Mouse (Mus musculus): ENCODE measurements around the gene Rest. TPM values are rescaled to one million over a fixed set of nuclear protein-coding genes. Genes with fewer than 3 reads are reported as not detected.

Rest gene
- polyA plus RNA-seq, 1 experiment from 2014 or later: 6.2 TPM

DNA sequence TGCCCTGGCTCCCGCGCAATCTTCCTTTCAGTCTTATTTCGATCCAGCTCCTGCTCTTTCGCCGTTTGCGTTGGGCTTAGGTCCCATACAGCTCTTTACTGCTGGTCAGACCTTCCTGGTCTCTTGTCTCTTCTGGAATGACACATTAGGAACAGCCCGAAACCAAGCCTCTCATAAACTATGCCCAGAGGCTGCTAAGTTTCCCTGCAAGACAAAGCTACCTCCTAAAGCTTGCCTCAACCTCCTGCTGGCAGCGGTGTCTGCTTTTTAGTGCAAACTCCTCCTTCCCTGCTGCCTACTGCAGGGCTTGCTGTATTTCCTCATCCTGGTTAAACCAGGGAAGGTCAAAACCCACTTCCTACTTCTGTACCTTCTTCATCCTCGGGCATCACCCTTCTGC, 15.2 kb upstream of the Rest start:
- 66% methylated on average over 9 of the region's 9 CpGs for WGBS
- H3K27me3 ChIP-seq (replicated peaks): no peaks in the 10 kb centered on the region
- no peak overlapping the region for H3K4me2 ChIP-seq
- H3K36me3 ChIP-seq: no peaks in the 10 kb centered on the region
- peaks cover 12% of the 10 kb centered on the region for H3K4me1 ChIP-seq
- H3K27ac ChIP-seq (replicated peaks): no peak overlapping the region
- H3K9ac ChIP-seq (replicated peaks): no peak overlapping the region
- ATAC-seq (ENCODE audit: low FRiP score): no peak
- no peaks in the 10 kb centered on the region for H3K9me3 ChIP-seq (replicated peaks)
- no peak overlapping the region for H3K4me3 ChIP-seq (replicated peaks)

DNA sequence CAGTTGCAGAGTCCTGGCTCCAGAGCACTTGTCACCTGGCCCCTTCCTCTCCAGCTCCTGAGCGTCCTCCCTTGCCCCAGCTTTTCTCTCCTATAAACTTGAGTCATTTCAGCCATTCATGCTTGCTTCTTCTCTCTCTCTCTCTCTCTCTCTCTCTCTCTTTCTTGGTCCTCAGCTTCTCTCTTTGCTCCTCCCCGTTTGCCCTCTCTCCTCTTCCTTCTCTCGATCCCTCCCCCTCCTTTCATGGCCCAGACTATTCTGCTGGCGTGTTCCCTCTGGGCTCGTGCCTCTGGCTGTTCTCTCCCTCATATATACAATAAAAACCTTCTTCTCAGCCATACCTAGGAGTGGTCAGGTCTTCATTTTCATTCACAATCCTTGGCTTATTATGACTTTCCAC, 13.6 kb upstream of the Rest start:
- no peak overlapping the region for H3K9ac ChIP-seq (replicated peaks)
- H3K27me3 ChIP-seq (replicated peaks): no peaks in the 10 kb centered on the region
- ATAC-seq (ENCODE audit: low FRiP score): no peak
- no peaks in the 10 kb centered on the region for H3K4me1 ChIP-seq
- H3K9me3 ChIP-seq (replicated peaks): no peaks in the 10 kb centered on the region
- WGBS: 35% methylated on average over 5 of the region's 5 CpGs
- H3K36me3 ChIP-seq: no peaks in the 10 kb centered on the region
- H3K27ac ChIP-seq (replicated peaks): no peak overlapping the region
- H3K4me3 ChIP-seq (replicated peaks): no peak overlapping the region
- H3K4me2 ChIP-seq: no peak overlapping the region

DNA sequence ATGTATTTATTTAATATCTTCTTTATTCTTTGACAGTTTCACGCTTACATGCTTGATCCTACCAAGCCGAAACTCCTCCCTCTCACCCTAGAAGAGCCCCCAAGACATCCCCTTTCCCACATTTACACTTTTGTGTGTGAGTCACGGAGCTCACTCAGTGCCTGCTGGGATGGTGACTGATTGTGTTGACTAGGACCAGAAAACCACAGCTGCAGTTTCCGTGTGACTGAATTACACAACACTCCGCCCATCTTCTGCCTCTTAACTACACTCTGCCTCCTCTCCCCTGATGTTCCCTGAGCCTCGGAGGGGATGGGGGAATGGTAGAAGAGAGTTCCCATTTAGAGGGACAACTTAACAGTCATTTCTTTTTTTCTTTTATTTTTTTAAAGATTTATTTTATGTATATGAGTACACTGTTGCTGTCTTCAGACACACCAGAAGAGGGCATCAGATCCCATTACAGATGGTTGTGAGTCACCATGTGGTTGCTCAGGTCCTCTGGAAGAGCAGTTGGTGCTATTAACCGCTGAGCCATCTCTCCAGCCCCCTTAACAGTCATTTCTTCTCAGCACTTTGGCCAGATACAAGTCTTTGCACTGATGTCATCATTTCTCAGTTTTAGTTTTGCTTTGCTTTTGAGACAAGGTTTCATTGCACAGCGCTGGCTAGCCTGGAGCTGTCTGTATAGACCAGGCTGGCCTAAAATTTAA, 13.0 kb upstream of the Rest start:
- H3K4me3 ChIP-seq (replicated peaks): no peak overlapping the region
- H3K9me3 ChIP-seq (replicated peaks): no peaks in the 10 kb centered on the region
- H3K9ac ChIP-seq (replicated peaks): no peak overlapping the region
- no peaks in the 10 kb centered on the region for H3K4me1 ChIP-seq
- no peaks in the 10 kb centered on the region for H3K36me3 ChIP-seq
- WGBS: 53% methylated on average over 8 of the region's 8 CpGs
- H3K27me3 ChIP-seq (replicated peaks): no peaks in the 10 kb centered on the region
- ATAC-seq (ENCODE audit: low FRiP score): no peak
- no peak overlapping the region for H3K27ac ChIP-seq (replicated peaks)
- no peak overlapping the region for H3K4me2 ChIP-seq

DNA sequence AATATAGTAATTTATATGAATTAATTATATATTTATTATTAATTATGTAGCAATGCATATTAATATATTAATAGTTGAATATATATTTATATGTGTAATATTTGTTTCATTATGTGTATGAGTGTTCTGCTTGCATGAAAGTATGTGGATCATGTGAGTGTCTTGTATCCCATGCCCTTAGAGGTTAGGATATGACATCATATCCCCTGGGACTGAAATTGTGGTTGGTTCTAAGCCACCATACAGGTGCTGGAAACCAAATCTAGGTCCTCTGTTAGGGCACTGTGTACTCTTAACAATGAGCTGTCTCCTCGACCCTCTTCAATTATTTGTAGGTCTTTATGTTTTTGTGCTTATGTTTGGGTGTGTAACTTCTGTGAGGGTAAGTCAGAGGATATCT, 12.1 kb upstream of the Rest start:
- WGBS: 80% methylated on average over 1 of the region's 1 CpGs
- no peak overlapping the region for H3K9ac ChIP-seq (replicated peaks)
- no peak for ATAC-seq (ENCODE audit: low FRiP score)
- H3K4me1 ChIP-seq: no peaks in the 10 kb centered on the region
- no peaks in the 10 kb centered on the region for H3K36me3 ChIP-seq
- no peak overlapping the region for H3K27ac ChIP-seq (replicated peaks)
- H3K4me2 ChIP-seq: no peak overlapping the region
- H3K9me3 ChIP-seq (replicated peaks): no peaks in the 10 kb centered on the region
- no peaks in the 10 kb centered on the region for H3K27me3 ChIP-seq (replicated peaks)
- H3K4me3 ChIP-seq (replicated peaks): no peak overlapping the region

GRCm38 (mm10) chr5:77254402-77254801, 10.9 kb upstream of the Rest start:
- WGBS: 83% methylated on average over 3 of the region's 3 CpGs
- ATAC-seq (ENCODE audit: low FRiP score): no peak
- no peak overlapping the region for H3K4me2 ChIP-seq
- no peaks in the 10 kb centered on the region for H3K9me3 ChIP-seq (replicated peaks)
- H3K4me1 ChIP-seq: no peaks in the 10 kb centered on the region
- H3K27ac ChIP-seq (replicated peaks): no peak overlapping the region
- no peak overlapping the region for H3K4me3 ChIP-seq (replicated peaks)
- no peaks in the 10 kb centered on the region for H3K36me3 ChIP-seq
- H3K9ac ChIP-seq (replicated peaks): no peak overlapping the region
- H3K27me3 ChIP-seq (replicated peaks): no peaks in the 10 kb centered on the region

- Histone ChIP-seq H3K4me3 (replicated peaks) (no peak overlapping the region), H3K27ac (replicated peaks) (no peak overlapping the region), H3K4me1 (no peaks in the 10 kb centered on the region), H3K9ac (replicated peaks) (no peak overlapping the region), H3K4me2 (no peak overlapping the region), H3K36me3 (no peaks in the 10 kb centered on the region), H3K9me3 (replicated peaks) (no peaks in the 10 kb centered on the region), H3K27me3 (replicated peaks) (no peaks in the 10 kb centered on the region)
- ATAC-seq (ENCODE audit: low FRiP score): no peak
- WGBS: 83% methylated on average over 3 of the region's 3 CpGs
Measured at GRCm38 (mm10) chr5:77257603-77258002, 7.7 kb upstream of the Rest start.

DNA sequence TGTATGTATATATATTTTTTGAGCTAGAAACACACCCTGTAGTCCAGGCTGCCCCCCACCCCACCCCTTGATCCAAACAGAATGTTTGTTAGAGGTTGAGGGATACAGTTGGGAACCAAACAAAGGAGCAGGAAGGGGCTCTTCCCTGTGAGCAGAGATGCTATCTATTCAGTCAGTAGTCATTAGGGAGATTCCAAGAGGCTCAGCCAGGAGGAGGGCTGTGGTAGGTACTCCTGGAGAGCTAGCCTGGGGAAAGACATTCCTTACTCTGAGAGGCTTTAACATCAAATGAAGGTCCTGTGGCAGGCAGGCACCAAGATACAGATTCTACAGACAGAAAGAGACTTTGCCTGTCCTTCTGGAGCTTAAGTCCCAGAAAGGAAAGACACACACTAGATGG, 6.0 kb upstream of the Rest start:
- H3K9ac ChIP-seq (replicated peaks): no peak overlapping the region
- no peaks in the 10 kb centered on the region for H3K36me3 ChIP-seq
- H3K9me3 ChIP-seq (replicated peaks): no peaks in the 10 kb centered on the region
- H3K4me3 ChIP-seq (replicated peaks): no peak overlapping the region
- H3K27me3 ChIP-seq (replicated peaks): no peaks in the 10 kb centered on the region
- H3K27ac ChIP-seq (replicated peaks): no peak overlapping the region
- ATAC-seq (ENCODE audit: low FRiP score): no peak
- no peak overlapping the region for H3K4me2 ChIP-seq
- no peaks in the 10 kb centered on the region for H3K4me1 ChIP-seq

GRCm38 (mm10) chr5:77260141-77260540, 5.2 kb upstream of the Rest start:
- WGBS: 61% methylated on average over 6 of the region's 6 CpGs
- no peak for ATAC-seq (ENCODE audit: low FRiP score)
- no peak overlapping the region for H3K9ac ChIP-seq (replicated peaks)
- H3K36me3 ChIP-seq: no peaks in the 10 kb centered on the region
- H3K27me3 ChIP-seq (replicated peaks): no peaks in the 10 kb centered on the region
- H3K9me3 ChIP-seq (replicated peaks): no peaks in the 10 kb centered on the region
- no peak overlapping the region for H3K27ac ChIP-seq (replicated peaks)
- no peak overlapping the region for H3K4me3 ChIP-seq (replicated peaks)
- no peak overlapping the region for H3K4me2 ChIP-seq
- no peaks in the 10 kb centered on the region for H3K4me1 ChIP-seq

DNA sequence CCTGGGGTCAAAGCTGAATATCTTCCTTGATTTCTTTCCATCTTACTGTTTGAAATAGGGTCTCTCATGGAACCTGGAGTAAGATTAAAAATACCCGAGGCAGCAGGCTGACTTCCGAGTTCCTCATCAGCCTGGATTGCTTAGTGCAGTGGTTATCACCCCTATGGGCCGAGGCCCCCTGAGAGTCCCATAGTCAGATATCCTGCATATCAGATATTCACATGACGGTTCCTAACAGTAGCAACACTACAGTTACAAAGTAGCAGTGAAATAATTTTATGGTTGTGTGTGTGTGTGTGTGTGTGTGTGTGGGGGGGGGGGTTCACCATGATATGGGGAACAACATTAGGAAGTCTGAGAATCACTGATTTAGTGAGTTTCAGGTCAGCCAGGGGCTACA, 4.2 kb upstream of the Rest start:
- Histone ChIP-seq H3K4me2 (no peak overlapping the region), H3K9me3 (replicated peaks) (no peaks in the 10 kb centered on the region), H3K36me3 (no peaks in the 10 kb centered on the region), H3K27ac (replicated peaks) (no peak overlapping the region), H3K4me1 (no peaks in the 10 kb centered on the region), H3K9ac (replicated peaks) (no peak overlapping the region), H3K4me3 (replicated peaks) (no peak overlapping the region), H3K27me3 (replicated peaks) (no peaks in the 10 kb centered on the region)
- WGBS: 82% methylated on average over 4 of the region's 4 CpGs
- ATAC-seq (ENCODE audit: low FRiP score): no peak

DNA sequence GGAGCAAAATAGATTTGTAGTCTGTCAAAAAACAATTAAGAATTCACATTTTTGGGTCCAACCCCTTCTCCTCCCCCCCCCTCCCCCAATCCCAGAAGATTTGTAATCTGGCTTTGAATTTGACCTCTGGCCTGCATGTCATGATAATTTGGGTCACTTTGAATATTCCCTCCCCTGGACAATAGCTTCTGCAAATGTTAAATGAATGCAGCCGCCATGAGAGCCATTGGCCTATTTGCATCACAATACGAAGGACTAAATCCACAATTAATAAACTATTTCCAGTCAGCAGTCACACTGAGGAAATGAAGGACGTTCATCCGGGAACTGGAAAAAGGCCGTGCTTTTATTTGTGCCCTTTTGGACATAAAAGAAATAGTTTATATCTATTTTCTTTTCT, 3.2 kb upstream of the Rest start:
- H3K27me3 ChIP-seq (replicated peaks): no peaks in the 10 kb centered on the region
- H3K4me1 ChIP-seq: peaks cover 6% of the 10 kb centered on the region
- 20% methylated on average over 5 of the region's 5 CpGs for WGBS
- no peak for ATAC-seq (ENCODE audit: low FRiP score)
- H3K4me3 ChIP-seq (replicated peaks): no peak overlapping the region
- H3K36me3 ChIP-seq: no peaks in the 10 kb centered on the region
- no peak overlapping the region for H3K9ac ChIP-seq (replicated peaks)
- no peaks in the 10 kb centered on the region for H3K9me3 ChIP-seq (replicated peaks)
- H3K27ac ChIP-seq (replicated peaks): no peak overlapping the region
- H3K4me2 ChIP-seq: no peak overlapping the region

GRCm38 (mm10) chr5:77265671-77266065, 377 bp downstream of the Rest start:
- H3K4me3 ChIP-seq (replicated peaks): peak overlapping the region; percentile 72
- H3K9me3 ChIP-seq (replicated peaks): no peaks in the 10 kb centered on the region
- ATAC-seq (ENCODE audit: low FRiP score): peak; percentile 84
- H3K9ac ChIP-seq (replicated peaks): peak overlapping the region; percentile 75
- peak overlapping the region; percentile 67 for H3K4me2 ChIP-seq
- peak overlapping the region; percentile 85 for H3K27ac ChIP-seq (replicated peaks)
- peaks cover 8% of the 10 kb centered on the region; the same call in 1 of the 2 replicates for H3K36me3 ChIP-seq
- WGBS: under 1% methylated on average over 36 of the region's 53 CpGs
- peaks cover 16% of the 10 kb centered on the region for H3K4me1 ChIP-seq
- H3K27me3 ChIP-seq (replicated peaks): 0 out of 2 replicates have a peak, but pooled peaks cover 2% of the 10 kb centered on the region

- Histone ChIP-seq H3K4me2 (peak overlapping the region; percentile 67), H3K9me3 (replicated peaks) (no peaks in the 10 kb centered on the region), H3K36me3 (peaks cover 8% of the 10 kb centered on the region; the same call in 1 of the 2 replicates), H3K27me3 (replicated peaks) (0 out of 2 replicates have a peak, but pooled peaks cover 2% of the 10 kb centered on the region), H3K4me1 (peaks cover 16% of the 10 kb centered on the region), H3K4me3 (replicated peaks) (peak overlapping the region; percentile 72), H3K27ac (replicated peaks) (peak overlapping the region; percentile 85), H3K9ac (replicated peaks) (peak overlapping the region; percentile 75)
- ATAC-seq (ENCODE audit: low FRiP score): peak; percentile 65
- WGBS: under 1% methylated on average over 83 of the region's 87 CpGs
Measured at GRCm38 (mm10) chr5:77266066-77266885, 985 bp downstream of the Rest start.

All from neural tube, embryonic 15.5 days (tissue).